Mouse (Mus musculus) A20 (cell line): ENCODE results near the gene Gm6526.
"Not testable (repeated sequence)": the region's sequence is repeated elsewhere in the genome, so short reads cannot be mapped to it uniquely, and the experiment has no call there.

Source experiments
- DNase-seq: peaks from one replicate; pipeline ENCODE4 v3.0.0-alpha.2; 2011; ENCODE audit warnings: low read depth, low spot score

The Gm6526 gene

GRCm38 (mm10) chr14:43747566-43747965 is at the start of gene Gm6526:
TSS of gene Gm6526 (plus strand) at chr14:43747866.
- DNase-seq, result not testable (repeated sequence)

GRCm38 (mm10) chr14:43727385-43727784 is 20.3 kb upstream of the Gm6526 start, which contains the start of gene Gm16506:
TSS of gene Gm16506 (minus strand) at chr14:43727485.
- DNase-seq, result not testable (repeated sequence)

- not testable (repeated sequence) for DNase-seq
Observed at GRCm38 (mm10) chr14:43784645-43785044, 37.0 kb downstream of the Gm6526 start, which contains the start of gene Gm8180. TSS of gene Gm8180 (minus strand) at chr14:43784745.

GRCm38 (mm10) chr14:43793811-43794210 is 46.1 kb downstream of the Gm6526 start:
- DNase-seq, result not testable (repeated sequence)

- no peak for DNase-seq
Observed at GRCm38 (mm10) chr14:43796069-43796904, 48.6 kb downstream of the Gm6526 start.

- not testable (repeated sequence) for DNase-seq
Observed at GRCm38 (mm10) chr14:43796905-43797470, 49.3 kb downstream of the Gm6526 start.

- DNase-seq, result not testable (repeated sequence)
Observed at GRCm38 (mm10) chr14:43804435-43804834, 56.8 kb downstream of the Gm6526 start.
